Mouse (Mus musculus) limb, embryonic 10.5 days (tissue): ENCODE data around the gene Fars2. TPM values are rescaled to one million over a fixed set of nuclear protein-coding genes. Genes with fewer than 3 reads are reported as not detected.

Experiments
- DNase-seq: peaks from one replicate; pipeline ENCODE4 v3.0.0-alpha.2; 2017; ENCODE audit warnings: low spot score
- H3K27ac ChIP-seq: fragments of 300-500 bp; sonication (generic); 2 replicates; pipeline ENCODE4 v1.5.1; 2016; ENCODE audit warnings: mild to moderate bottlenecking
- H3K27me3 ChIP-seq: fragments of 300-500 bp; sonication (generic); 2 replicates; pipeline ENCODE4 v1.6.1; 2016; ENCODE audit warnings: low read depth, mild to moderate bottlenecking; ENCODE audit not compliant: poor library complexity, severe bottlenecking
- H3K36me3 ChIP-seq: fragments of 300-500 bp; sonication (generic); 2 replicates; pipeline ENCODE4 v1.6.1; 2016; ENCODE audit warnings: mild to moderate bottlenecking, moderate library complexity
- H3K4me1 ChIP-seq: fragments of 300-500 bp; sonication (generic); 2 replicates; pipeline ENCODE4 v1.6.1; 2016
- H3K4me3 ChIP-seq: fragments of 300-500 bp; sonication (generic); 2 replicates; pipeline ENCODE4 v1.5.1; 2016; ENCODE audit warnings: mild to moderate bottlenecking, moderate library complexity
- H3K9me3 ChIP-seq: fragments of 300-500 bp; sonication (generic); replicated peaks from 2 replicates; pipeline ENCODE4 v1.6.1; 2016; ENCODE audit warnings: mild to moderate bottlenecking
- WGBS: fragments of 180-500 bp; shearing (Covaris S2); methylation state at CpG from one replicate; pipeline ENCODE4 v1.1.7; 2016; 5-methylcytosine and 5-hydroxymethylcytosine counted together
- polyA plus RNA-seq: library from polyadenylated mRNA; unstranded; fragments of >200 nt; fragmentation: Nextera tagmentation; extraction: Ambion mirVana; gene quantifications from 2 replicates; pipeline ENCODE4 v1.2.1, GENCODE M21; 2016

Fars2 gene
- polyA plus RNA-seq, 1 experiment from 2014 or later, result 24.3 TPM

DNA sequence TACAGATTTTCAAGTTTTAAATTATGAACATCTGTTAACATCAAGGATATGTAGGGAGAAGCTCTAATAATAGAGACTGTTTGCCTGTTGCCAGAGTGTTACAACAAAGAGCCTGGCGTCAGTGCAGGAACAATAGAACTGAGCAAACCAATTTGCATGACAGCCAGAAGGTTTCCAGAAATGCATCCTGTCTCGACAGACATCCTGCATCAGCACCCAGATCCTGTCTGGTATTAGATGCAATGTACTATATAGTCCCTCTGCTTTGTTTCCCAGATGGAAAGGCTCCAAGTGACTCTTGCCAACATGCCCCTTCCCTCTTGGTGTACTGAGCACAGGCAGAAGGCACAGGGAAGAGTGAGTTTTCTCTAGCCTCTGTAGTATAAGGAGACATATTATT is 649.6 kb downstream of the Fars2 start:
- Histone ChIP-seq H3K27ac (no peak overlapping the region), H3K4me1 (no peaks in the 10 kb centered on the region), H3K4me3 (no peak overlapping the region), H3K27me3 (no peaks in the 10 kb centered on the region), H3K9me3 (no peaks in the 10 kb centered on the region), H3K36me3 (no peaks in the 10 kb centered on the region)
- WGBS, result 78% methylated on average over 2 of the region's 2 CpGs
- DNase-seq, result no peak

Other genes starting within 250 kb of the Fars2 start
- 26.4 and 29.5 TPM in 2 replicates for gene Rpp40, start 211.1 kb upstream of the Fars2 start, polyA plus RNA-seq
- gene Ppp1r3g, start 158.6 kb upstream of the Fars2 start, polyA plus RNA-seq, result 1.4 and 1.6 TPM in 2 replicates
- gene Lyrm4, start 114 bp downstream of the Fars2 start, polyA plus RNA-seq, result 18.5 and 18.7 TPM in 2 replicates